Mouse (Mus musculus): ENCODE results near the gene Lonp2. TPM values are rescaled to one million over a fixed set of nuclear protein-coding genes. Genes with fewer than 3 reads are reported as not detected.

Gene Lonp2
- polyA plus RNA-seq, 1 experiment from 2014 or later = 85.5 TPM

GRCm38 (mm10) chr8:86642682-86643081 is 18.8 kb downstream of the Lonp2 start:
- Histone ChIP-seq H3K9ac (replicated peaks; ENCODE audit: low read depth, low read length) (no peak overlapping the region), H3K9me3 (ENCODE audit: control insufficient read depth, low read length) (no peaks in the 10 kb centered on the region), H3K4me1 (replicated peaks; ENCODE audit: control insufficient read depth, insufficient read depth, low read length) (no peaks in the 10 kb centered on the region), H3K27ac (ENCODE audit: low read length) (no peak overlapping the region), H3K27me3 (replicated peaks; ENCODE audit: control insufficient read depth, insufficient read depth, low read length) (no peaks in the 10 kb centered on the region), H3K36me3 (ENCODE audit: control insufficient read depth, insufficient read depth) (peaks cover 12% of the 10 kb centered on the region), H3K4me3 (replicated peaks; ENCODE audit: low read length) (no peak overlapping the region), H3K4me2 (ENCODE audit: low read length) (no peak overlapping the region)
- no peak for ATAC-seq
- 87% methylated on average over 3 of the region's 3 CpGs for WGBS

- 95% methylated on average over 4 of the region's 4 CpGs for WGBS
- no peak overlapping the region for H3K27ac ChIP-seq (ENCODE audit: low read length)
- no peak overlapping the region for H3K4me3 ChIP-seq (replicated peaks; ENCODE audit: low read length)
- no peak overlapping the region for H3K9ac ChIP-seq (replicated peaks; ENCODE audit: low read depth, low read length)
- ATAC-seq = no peak
- H3K27me3 ChIP-seq (replicated peaks; ENCODE audit: control insufficient read depth, insufficient read depth, low read length) = no peaks in the 10 kb centered on the region
- H3K9me3 ChIP-seq (ENCODE audit: control insufficient read depth, low read length) = no peaks in the 10 kb centered on the region
- H3K4me2 ChIP-seq (ENCODE audit: low read length) = no peak overlapping the region
- H3K36me3 ChIP-seq (ENCODE audit: control insufficient read depth, insufficient read depth) = peaks cover 2% of the 10 kb centered on the region
- H3K4me1 ChIP-seq (replicated peaks; ENCODE audit: control insufficient read depth, insufficient read depth, low read length) = no peaks in the 10 kb centered on the region
Measured at GRCm38 (mm10) chr8:86644661-86645060, 20.8 kb downstream of the Lonp2 start.

GRCm38 (mm10) chr8:86647771-86648170 is 23.9 kb downstream of the Lonp2 start:
- Histone ChIP-seq H3K9ac (replicated peaks; ENCODE audit: low read depth, low read length) (no peak overlapping the region), H3K36me3 (ENCODE audit: control insufficient read depth, insufficient read depth) (peaks cover 3% of the 10 kb centered on the region; the same call in 1 of the 2 replicates), H3K4me3 (replicated peaks; ENCODE audit: low read length) (no peak overlapping the region), H3K9me3 (ENCODE audit: control insufficient read depth, low read length) (no peaks in the 10 kb centered on the region), H3K4me2 (ENCODE audit: low read length) (no peak overlapping the region), H3K27ac (ENCODE audit: low read length) (no peak overlapping the region), H3K4me1 (replicated peaks; ENCODE audit: control insufficient read depth, insufficient read depth, low read length) (peaks cover 10% of the 10 kb centered on the region), H3K27me3 (replicated peaks; ENCODE audit: control insufficient read depth, insufficient read depth, low read length) (no peaks in the 10 kb centered on the region)
- no peak for ATAC-seq
- 88% methylated on average over 3 of the region's 3 CpGs for WGBS

GRCm38 (mm10) chr8:86651416-86651815 is 27.6 kb downstream of the Lonp2 start:
- peak; percentile 89 for ATAC-seq

GRCm38 (mm10) chr8:86652546-86652945 is 28.7 kb downstream of the Lonp2 start:
- Histone ChIP-seq H3K4me3 (replicated peaks; ENCODE audit: low read length) (no peak overlapping the region), H3K27me3 (replicated peaks; ENCODE audit: control insufficient read depth, insufficient read depth, low read length) (no peaks in the 10 kb centered on the region), H3K9ac (replicated peaks; ENCODE audit: low read depth, low read length) (no peak overlapping the region), H3K9me3 (ENCODE audit: control insufficient read depth, low read length) (no peaks in the 10 kb centered on the region), H3K36me3 (ENCODE audit: control insufficient read depth, insufficient read depth) (peaks cover 3% of the 10 kb centered on the region; the same call in 1 of the 2 replicates), H3K4me1 (replicated peaks; ENCODE audit: control insufficient read depth, insufficient read depth, low read length) (peaks cover 10% of the 10 kb centered on the region), H3K4me2 (ENCODE audit: low read length) (no peak overlapping the region), H3K27ac (ENCODE audit: low read length) (no peak overlapping the region)
- ATAC-seq = peak; percentile 72
- 33% methylated on average over 2 of the region's 2 CpGs for WGBS

More at GRCm38 (mm10) chr8:86651416-86651815, 27.6 kb downstream of the Lonp2 start:
- no peak overlapping the region for H3K4me2 ChIP-seq (ENCODE audit: low read length)
- peak overlapping the region; percentile 23; the same call in 1 of the 2 replicates for H3K27ac ChIP-seq (ENCODE audit: low read length)
- H3K27me3 ChIP-seq (replicated peaks; ENCODE audit: control insufficient read depth, insufficient read depth, low read length) = no peaks in the 10 kb centered on the region
- 58% methylated on average over 5 of the region's 5 CpGs for WGBS
- H3K9ac ChIP-seq (replicated peaks; ENCODE audit: low read depth, low read length) = no peak overlapping the region
- no peak overlapping the region for H3K4me3 ChIP-seq (replicated peaks; ENCODE audit: low read length)
- H3K4me1 ChIP-seq (replicated peaks; ENCODE audit: control insufficient read depth, insufficient read depth, low read length) = peaks cover 10% of the 10 kb centered on the region
- H3K36me3 ChIP-seq (ENCODE audit: control insufficient read depth, insufficient read depth) = peaks cover 3% of the 10 kb centered on the region; the same call in 1 of the 2 replicates
- H3K9me3 ChIP-seq (ENCODE audit: control insufficient read depth, low read length) = no peaks in the 10 kb centered on the region

GRCm38 (mm10) chr8:86654578-86654977 is 30.7 kb downstream of the Lonp2 start:
- Histone ChIP-seq H3K4me3 (replicated peaks; ENCODE audit: low read length) (no peak overlapping the region), H3K36me3 (ENCODE audit: control insufficient read depth, insufficient read depth) (peaks cover 5% of the 10 kb centered on the region; the same call in 1 of the 2 replicates), H3K27me3 (replicated peaks; ENCODE audit: control insufficient read depth, insufficient read depth, low read length) (no peaks in the 10 kb centered on the region), H3K9me3 (ENCODE audit: control insufficient read depth, low read length) (no peaks in the 10 kb centered on the region), H3K27ac (ENCODE audit: low read length) (no peak overlapping the region), H3K4me1 (replicated peaks; ENCODE audit: control insufficient read depth, insufficient read depth, low read length) (peaks cover 10% of the 10 kb centered on the region), H3K9ac (replicated peaks; ENCODE audit: low read depth, low read length) (no peak overlapping the region), H3K4me2 (ENCODE audit: low read length) (no peak overlapping the region)
- no peak for ATAC-seq
- 89% methylated on average over 1 of the region's 1 CpGs for whole genome bisulfite sequencing

- Histone ChIP-seq H3K27ac (ENCODE audit: low read length) (no peak overlapping the region), H3K27me3 (replicated peaks; ENCODE audit: control insufficient read depth, insufficient read depth, low read length) (no peaks in the 10 kb centered on the region), H3K4me1 (replicated peaks; ENCODE audit: control insufficient read depth, insufficient read depth, low read length) (peaks cover 8% of the 10 kb centered on the region), H3K9me3 (ENCODE audit: control insufficient read depth, low read length) (no peaks in the 10 kb centered on the region), H3K4me2 (ENCODE audit: low read length) (no peak overlapping the region), H3K36me3 (ENCODE audit: control insufficient read depth, insufficient read depth) (peaks cover 20% of the 10 kb centered on the region), H3K4me3 (replicated peaks; ENCODE audit: low read length) (no peak overlapping the region), H3K9ac (replicated peaks; ENCODE audit: low read depth, low read length) (no peak overlapping the region)
- peak; percentile 55 for ATAC-seq
Measured at GRCm38 (mm10) chr8:86668750-86669149, 44.9 kb downstream of the Lonp2 start.

- peaks cover 8% of the 10 kb centered on the region for H3K4me1 ChIP-seq (replicated peaks; ENCODE audit: control insufficient read depth, insufficient read depth, low read length)
- peak; percentile 33; the same call in 1 of the 2 replicates for ATAC-seq
- H3K27me3 ChIP-seq (replicated peaks; ENCODE audit: control insufficient read depth, insufficient read depth, low read length) = no peaks in the 10 kb centered on the region
- H3K4me2 ChIP-seq (ENCODE audit: low read length) = no peak overlapping the region
- no peaks in the 10 kb centered on the region for H3K9me3 ChIP-seq (ENCODE audit: control insufficient read depth, low read length)
- WGBS = 37% methylated on average over 4 of the region's 4 CpGs
- H3K4me3 ChIP-seq (replicated peaks; ENCODE audit: low read length) = no peak overlapping the region
- no peak overlapping the region for H3K9ac ChIP-seq (replicated peaks; ENCODE audit: low read depth, low read length)
- H3K36me3 ChIP-seq (ENCODE audit: control insufficient read depth, insufficient read depth) = peaks cover 20% of the 10 kb centered on the region
- H3K27ac ChIP-seq (ENCODE audit: low read length) = no peak overlapping the region
Measured at GRCm38 (mm10) chr8:86669259-86669658, 45.4 kb downstream of the Lonp2 start.

- no peak overlapping the region for H3K4me3 ChIP-seq (replicated peaks; ENCODE audit: low read length)
- 88% methylated on average over 3 of the region's 3 CpGs for WGBS
- no peaks in the 10 kb centered on the region for H3K4me1 ChIP-seq (replicated peaks; ENCODE audit: control insufficient read depth, insufficient read depth, low read length)
- H3K36me3 ChIP-seq (ENCODE audit: control insufficient read depth, insufficient read depth) = no peaks in the 10 kb centered on the region
- no peaks in the 10 kb centered on the region for H3K27me3 ChIP-seq (replicated peaks; ENCODE audit: control insufficient read depth, insufficient read depth, low read length)
- H3K27ac ChIP-seq (ENCODE audit: low read length) = no peak overlapping the region
- H3K9ac ChIP-seq (replicated peaks; ENCODE audit: low read depth, low read length) = no peak overlapping the region
- no peaks in the 10 kb centered on the region for H3K9me3 ChIP-seq (ENCODE audit: control insufficient read depth, low read length)
- no peak for ATAC-seq
- H3K4me2 ChIP-seq (ENCODE audit: low read length) = no peak overlapping the region
Measured at GRCm38 (mm10) chr8:86686629-86687028, 62.8 kb downstream of the Lonp2 start.

- no peak overlapping the region for H3K4me3 ChIP-seq (replicated peaks; ENCODE audit: low read length)
- no peaks in the 10 kb centered on the region for H3K4me1 ChIP-seq (replicated peaks; ENCODE audit: control insufficient read depth, insufficient read depth, low read length)
- no peak overlapping the region for H3K4me2 ChIP-seq (ENCODE audit: low read length)
- no peak overlapping the region for H3K27ac ChIP-seq (ENCODE audit: low read length)
- H3K27me3 ChIP-seq (replicated peaks; ENCODE audit: control insufficient read depth, insufficient read depth, low read length) = no peaks in the 10 kb centered on the region
- H3K9me3 ChIP-seq (ENCODE audit: control insufficient read depth, low read length) = no peaks in the 10 kb centered on the region
- H3K9ac ChIP-seq (replicated peaks; ENCODE audit: low read depth, low read length) = no peak overlapping the region
- WGBS = 85% methylated on average over 1 of the region's 1 CpGs
- ATAC-seq = no peak
- no peaks in the 10 kb centered on the region for H3K36me3 ChIP-seq (ENCODE audit: control insufficient read depth, insufficient read depth)
Measured at GRCm38 (mm10) chr8:86692107-86692506, 68.3 kb downstream of the Lonp2 start.

Measured in forebrain, embryonic 16.5 days (tissue).